Mouse (Mus musculus): ENCODE measurements at regions not wholly inside any gene's neighbourhood (a gene's known extent, or its start where the extent isn't known, plus 50 kb on each side); places are given as distances from the start of the nearest gene placed in this dataset.

- H3K4me1 ChIP-seq (ENCODE audit: control insufficient read depth, insufficient read depth, low read length): peaks cover 11% of the 10 kb centered on the region
- no peak overlapping the region for H3K4me3 ChIP-seq (ENCODE audit: insufficient read depth, low read length)
- no peak for TF ChIP-seq CTCF (IDR thresholded peaks at IDR 0.05; ENCODE audit: extremely low read depth, insufficient read depth, low read length)
- no peak for TF ChIP-seq POLR2A (IDR thresholded peaks at IDR 0.05; ENCODE audit: extremely low read depth, insufficient read depth, low read length)
- H3K27ac ChIP-seq (ENCODE audit: insufficient read depth, low read length): no peak overlapping the region
Measured at GRCm38 (mm10) chr11:31734091-31734490, 62.4 kb upstream of the Bod1 start.

- no peak overlapping the region for H3K27ac ChIP-seq (ENCODE audit: insufficient read depth, low read length)
- H3K4me1 ChIP-seq (ENCODE audit: control insufficient read depth, insufficient read depth, low read length): peaks cover 11% of the 10 kb centered on the region
- TF ChIP-seq POLR2A (IDR thresholded peaks at IDR 0.05; ENCODE audit: extremely low read depth, insufficient read depth, low read length): no peak
- TF ChIP-seq CTCF (IDR thresholded peaks at IDR 0.05; ENCODE audit: extremely low read depth, insufficient read depth, low read length): no peak
- no peak overlapping the region for H3K4me3 ChIP-seq (ENCODE audit: insufficient read depth, low read length)
Measured at GRCm38 (mm10) chr11:31735257-31735656, 63.6 kb upstream of the Bod1 start.

- TF ChIP-seq POLR2A (IDR thresholded peaks at IDR 0.05; ENCODE audit: extremely low read depth, insufficient read depth, low read length) (no peak), CTCF (IDR thresholded peaks at IDR 0.05; ENCODE audit: extremely low read depth, insufficient read depth, low read length) (no peak)
- Histone ChIP-seq H3K27ac (ENCODE audit: insufficient read depth, low read length) (no peak overlapping the region), H3K4me3 (ENCODE audit: insufficient read depth, low read length) (no peak overlapping the region), H3K4me1 (ENCODE audit: control insufficient read depth, insufficient read depth, low read length) (peaks cover 11% of the 10 kb centered on the region)
Measured at GRCm38 (mm10) chr11:31736086-31736485, 64.4 kb upstream of the Bod1 start.

- no peak overlapping the region for H3K4me3 ChIP-seq (ENCODE audit: insufficient read depth, low read length)
- no peak for TF ChIP-seq POLR2A (IDR thresholded peaks at IDR 0.05; ENCODE audit: extremely low read depth, insufficient read depth, low read length)
- TF ChIP-seq CTCF (IDR thresholded peaks at IDR 0.05; ENCODE audit: extremely low read depth, insufficient read depth, low read length): no peak
- H3K27ac ChIP-seq (ENCODE audit: insufficient read depth, low read length): no peak overlapping the region
Measured at GRCm38 (mm10) chr11:31736556-31737089, 64.9 kb upstream of the Bod1 start.

GRCm38 (mm10) chr11:31738148-31739021 lies 66.7 kb upstream of the Bod1 start:
- H3K4me1 ChIP-seq (ENCODE audit: control insufficient read depth, insufficient read depth, low read length): peaks cover 10% of the 10 kb centered on the region
- TF ChIP-seq POLR2A (IDR thresholded peaks at IDR 0.05; ENCODE audit: extremely low read depth, insufficient read depth, low read length): no peak
- no peak for TF ChIP-seq CTCF (IDR thresholded peaks at IDR 0.05; ENCODE audit: extremely low read depth, insufficient read depth, low read length)
- no peak overlapping the region for H3K27ac ChIP-seq (ENCODE audit: insufficient read depth, low read length)
- H3K4me3 ChIP-seq (ENCODE audit: insufficient read depth, low read length): no peak overlapping the region

More at GRCm38 (mm10) chr11:31736556-31737089, 64.9 kb upstream of the Bod1 start:
- peaks cover 11% of the 10 kb centered on the region for H3K4me1 ChIP-seq (ENCODE audit: control insufficient read depth, insufficient read depth, low read length)

GRCm38 (mm10) chr11:31740409-31740808 lies 68.7 kb upstream of the Bod1 start:
- Histone ChIP-seq H3K4me3 (ENCODE audit: insufficient read depth, low read length) (no peak overlapping the region), H3K4me1 (ENCODE audit: control insufficient read depth, insufficient read depth, low read length) (peaks cover 4% of the 10 kb centered on the region; the same call in 1 of the 2 replicates), H3K27ac (ENCODE audit: insufficient read depth, low read length) (no peak overlapping the region)
- TF ChIP-seq POLR2A (IDR thresholded peaks at IDR 0.05; ENCODE audit: extremely low read depth, insufficient read depth, low read length) (no peak), CTCF (IDR thresholded peaks at IDR 0.05; ENCODE audit: extremely low read depth, insufficient read depth, low read length) (no peak)

GRCm38 (mm10) chr11:31742160-31742559 lies 70.5 kb upstream of the Bod1 start:
- Histone ChIP-seq H3K4me1 (ENCODE audit: control insufficient read depth, insufficient read depth, low read length) (peaks cover 4% of the 10 kb centered on the region; the same call in 1 of the 2 replicates), H3K27ac (ENCODE audit: insufficient read depth, low read length) (no peak overlapping the region), H3K4me3 (ENCODE audit: insufficient read depth, low read length) (no peak overlapping the region)
- TF ChIP-seq CTCF (IDR thresholded peaks at IDR 0.05; ENCODE audit: extremely low read depth, insufficient read depth, low read length): no peak
- TF ChIP-seq POLR2A (IDR thresholded peaks at IDR 0.05; ENCODE audit: extremely low read depth, insufficient read depth, low read length): no peak

GRCm38 (mm10) chr11:31744076-31744785 lies 72.5 kb upstream of the Bod1 start:
- TF ChIP-seq CTCF (IDR thresholded peaks at IDR 0.05; ENCODE audit: extremely low read depth, insufficient read depth, low read length) (no peak), POLR2A (IDR thresholded peaks at IDR 0.05; ENCODE audit: extremely low read depth, insufficient read depth, low read length) (no peak)
- peaks cover 2% of the 10 kb centered on the region; the same call in 1 of the 2 replicates for H3K4me1 ChIP-seq (ENCODE audit: control insufficient read depth, insufficient read depth, low read length)
- H3K4me3 ChIP-seq (ENCODE audit: insufficient read depth, low read length): no peak overlapping the region
- 0 out of 2 replicates have a peak overlapping the region, but pooled peaks have one; percentile 25 for H3K27ac ChIP-seq (ENCODE audit: insufficient read depth, low read length)
